Mouse (Mus musculus) neural tube, embryonic 15.5 days (tissue): ENCODE results near the gene Susd4. TPM values are rescaled to one million over a fixed set of nuclear protein-coding genes. Genes with fewer than 3 reads are reported as not detected.

Experiments used
- ATAC-seq: fragments of 200-750 bp; cut with Nextera tagmentation; 2 replicates; pipeline ENCODE4 v1.8.0; 2017; ENCODE audit warnings: mild to moderate bottlenecking, moderate TSS enrichment, moderate library complexity; ENCODE audit not compliant: low FRiP score
- H3K27ac ChIP-seq: fragments of 300-500 bp; sonication (generic); replicated peaks from 2 replicates; pipeline ENCODE4 v1.5.1; 2015; ENCODE audit warnings: mild to moderate bottlenecking, inconsistent platforms
- H3K27me3 ChIP-seq: fragments of 300-500 bp; sonication (generic); replicated peaks from 2 replicates; pipeline ENCODE4 v1.6.1; 2015; ENCODE audit warnings: inconsistent platforms
- H3K36me3 ChIP-seq: fragments of 300-500 bp; sonication (generic); 2 replicates; pipeline ENCODE4 v1.6.1; 2015; ENCODE audit warnings: inconsistent platforms
- H3K4me1 ChIP-seq: fragments of 300-500 bp; sonication (generic); 2 replicates; pipeline ENCODE4 v1.6.1; 2015; ENCODE audit warnings: inconsistent platforms
- H3K4me2 ChIP-seq: fragments of 300-500 bp; sonication (generic); 2 replicates; pipeline ENCODE4 v1.6.1; 2015; ENCODE audit warnings: inconsistent platforms, mild to moderate bottlenecking, moderate library complexity
- H3K4me3 ChIP-seq: fragments of 300-500 bp; sonication (generic); replicated peaks from 2 replicates; pipeline ENCODE4 v1.5.1; 2015; ENCODE audit warnings: mild to moderate bottlenecking, inconsistent platforms
- H3K9ac ChIP-seq: fragments of 300-500 bp; sonication (generic); replicated peaks from 2 replicates; pipeline ENCODE4 v1.6.1; 2015; ENCODE audit warnings: mild to moderate bottlenecking, inconsistent platforms
- H3K9me3 ChIP-seq: fragments of 300-500 bp; sonication (generic); replicated peaks from 2 replicates; pipeline ENCODE4 v1.6.1; 2016; ENCODE audit warnings: inconsistent platforms
- WGBS: fragments of 180-500 bp; shearing (Covaris S2); methylation state at CpG from one replicate; pipeline ENCODE4 v1.1.7; 2015; ENCODE audit warnings: mixed read lengths; 5-methylcytosine and 5-hydroxymethylcytosine counted together
- polyA plus RNA-seq: library from polyadenylated mRNA; unstranded; fragments of >200 nt; fragmentation: Nextera tagmentation; extraction: Ambion mirVana; gene quantifications from 2 replicates; pipeline ENCODE4 v1.2.1, GENCODE M21; 2015

The Susd4 gene
- polyA plus RNA-seq, 1 experiment from 2014 or later = 88.9 TPM

- no peaks in the 10 kb centered on the region for H3K9me3 ChIP-seq
- H3K36me3 ChIP-seq = no peaks in the 10 kb centered on the region
- peaks cover 8% of the 10 kb centered on the region; the same call in 1 of the 2 replicates for H3K4me1 ChIP-seq
- no peak overlapping the region for H3K9ac ChIP-seq
- no peaks in the 10 kb centered on the region for H3K27me3 ChIP-seq
- no peak for ATAC-seq
- no peak overlapping the region for H3K4me3 ChIP-seq
- no peak overlapping the region for H3K4me2 ChIP-seq
- WGBS = 83% methylated on average over 1 of the region's 1 CpGs
- H3K27ac ChIP-seq = no peak overlapping the region
Observed at GRCm38 (mm10) chr1:182758783-182759182, 4.9 kb upstream of the Susd4 start.

- ATAC-seq = no peak
Observed at GRCm38 (mm10) chr1:182763191-182763715, 407 bp upstream of the Susd4 start.

GRCm38 (mm10) chr1:182764541-182765281, 1.1 kb downstream of the Susd4 start:
- Histone ChIP-seq H3K9me3 (no peaks in the 10 kb centered on the region), H3K4me3 (peak overlapping the region; percentile 57), H3K4me1 (peaks cover 31% of the 10 kb centered on the region), H3K27me3 (no peaks in the 10 kb centered on the region), H3K9ac (peak overlapping the region; percentile 72), H3K36me3 (peaks cover 11% of the 10 kb centered on the region), H3K4me2 (peak overlapping the region; percentile 89), H3K27ac (peak overlapping the region; percentile 76)
- 1% methylated on average over 27 of the region's 27 CpGs for WGBS
- peak; percentile 81 for ATAC-seq

More at GRCm38 (mm10) chr1:182763191-182763715, 407 bp upstream of the Susd4 start:
- H3K9me3 ChIP-seq = no peaks in the 10 kb centered on the region
- peak overlapping the region; percentile 89 for H3K4me2 ChIP-seq
- WGBS = 7% methylated on average over 17 of the region's 17 CpGs
- H3K4me3 ChIP-seq = peak overlapping the region; percentile 57
- H3K9ac ChIP-seq = peak overlapping the region; percentile 72
- H3K27me3 ChIP-seq = no peaks in the 10 kb centered on the region
- peak overlapping the region; percentile 76 for H3K27ac ChIP-seq
- no peaks in the 10 kb centered on the region for H3K36me3 ChIP-seq
- H3K4me1 ChIP-seq = peaks cover 31% of the 10 kb centered on the region

GRCm38 (mm10) chr1:182775576-182775975, 11.9 kb downstream of the Susd4 start:
- ATAC-seq = no peak
- WGBS = 76% methylated on average over 7 of the region's 7 CpGs
- H3K9ac ChIP-seq = no peak overlapping the region

GRCm38 (mm10) chr1:182776749-182777410, 13.2 kb downstream of the Susd4 start:
- Histone ChIP-seq H3K9ac (no peak overlapping the region), H3K27ac (no peak overlapping the region), H3K9me3 (no peaks in the 10 kb centered on the region), H3K4me1 (peaks cover 10% of the 10 kb centered on the region), H3K4me3 (no peak overlapping the region), H3K4me2 (no peak overlapping the region), H3K36me3 (peaks cover 12% of the 10 kb centered on the region; the same call in 1 of the 2 replicates), H3K27me3 (no peaks in the 10 kb centered on the region)
- WGBS = 52% methylated on average over 10 of the region's 10 CpGs
- no peak; the same call in 1 of the 2 replicates for ATAC-seq

More at GRCm38 (mm10) chr1:182775576-182775975, 11.9 kb downstream of the Susd4 start:
- H3K4me1 ChIP-seq = peaks cover 10% of the 10 kb centered on the region
- H3K27ac ChIP-seq = no peak overlapping the region
- no peaks in the 10 kb centered on the region for H3K9me3 ChIP-seq
- no peak overlapping the region for H3K4me2 ChIP-seq
- H3K4me3 ChIP-seq = no peak overlapping the region
- no peaks in the 10 kb centered on the region for H3K27me3 ChIP-seq
- peaks cover 9% of the 10 kb centered on the region; the same call in 1 of the 2 replicates for H3K36me3 ChIP-seq

- no peak overlapping the region for H3K9ac ChIP-seq
- H3K27ac ChIP-seq = no peak overlapping the region
- H3K9me3 ChIP-seq = no peaks in the 10 kb centered on the region
- no peak overlapping the region for H3K4me2 ChIP-seq
- no peaks in the 10 kb centered on the region for H3K27me3 ChIP-seq
- H3K4me1 ChIP-seq = peaks cover 10% of the 10 kb centered on the region
- ATAC-seq = no peak
- no peak overlapping the region for H3K4me3 ChIP-seq
- peaks cover 12% of the 10 kb centered on the region; the same call in 1 of the 2 replicates for H3K36me3 ChIP-seq
- 84% methylated on average over 13 of the region's 13 CpGs for whole genome bisulfite sequencing
Observed at GRCm38 (mm10) chr1:182778225-182778624, 14.6 kb downstream of the Susd4 start.

- Histone ChIP-seq H3K36me3 (peaks cover 12% of the 10 kb centered on the region; the same call in 1 of the 2 replicates), H3K9me3 (no peaks in the 10 kb centered on the region), H3K4me3 (no peak overlapping the region), H3K27me3 (no peaks in the 10 kb centered on the region), H3K4me2 (no peak overlapping the region), H3K27ac (no peak overlapping the region), H3K9ac (no peak overlapping the region), H3K4me1 (peaks cover 10% of the 10 kb centered on the region)
- ATAC-seq = no peak
- WGBS = 90% methylated on average over 6 of the region's 6 CpGs
Observed at GRCm38 (mm10) chr1:182779024-182779520, 15.4 kb downstream of the Susd4 start.

- H3K4me1 ChIP-seq = peaks cover 9% of the 10 kb centered on the region; the same call in 1 of the 2 replicates
- ATAC-seq = no peak
- 92% methylated on average over 7 of the region's 7 CpGs for WGBS
- no peaks in the 10 kb centered on the region for H3K27me3 ChIP-seq
- no peak overlapping the region for H3K4me3 ChIP-seq
- H3K4me2 ChIP-seq = no peak overlapping the region
- 0 out of 2 replicates have a peak, but pooled peaks cover 12% of the 10 kb centered on the region for H3K36me3 ChIP-seq
- no peak overlapping the region for H3K9ac ChIP-seq
- no peak overlapping the region for H3K27ac ChIP-seq
- H3K9me3 ChIP-seq = no peaks in the 10 kb centered on the region
Observed at GRCm38 (mm10) chr1:182783774-182784173, 20.1 kb downstream of the Susd4 start.

- 81% methylated on average over 3 of the region's 3 CpGs for WGBS
- Histone ChIP-seq H3K4me1 (peaks cover 14% of the 10 kb centered on the region; the same call in 1 of the 2 replicates), H3K36me3 (0 out of 2 replicates have a peak, but pooled peaks cover 5% of the 10 kb centered on the region), H3K4me3 (no peak overlapping the region), H3K9me3 (no peaks in the 10 kb centered on the region), H3K4me2 (no peak overlapping the region), H3K27ac (no peak overlapping the region), H3K27me3 (no peaks in the 10 kb centered on the region), H3K9ac (no peak overlapping the region)
- no peak for ATAC-seq
Observed at GRCm38 (mm10) chr1:182784784-182785183, 21.1 kb downstream of the Susd4 start.

GRCm38 (mm10) chr1:182785504-182785903, 21.8 kb downstream of the Susd4 start:
- H3K4me3 ChIP-seq = no peak overlapping the region
- no peaks in the 10 kb centered on the region for H3K27me3 ChIP-seq
- H3K4me2 ChIP-seq = no peak overlapping the region
- WGBS = 93% methylated on average over 5 of the region's 5 CpGs
- 0 out of 2 replicates have a peak, but pooled peaks cover 3% of the 10 kb centered on the region for H3K36me3 ChIP-seq
- ATAC-seq = no peak
- H3K27ac ChIP-seq = no peak overlapping the region
- H3K9ac ChIP-seq = no peak overlapping the region
- H3K9me3 ChIP-seq = no peaks in the 10 kb centered on the region
- H3K4me1 ChIP-seq = peaks cover 14% of the 10 kb centered on the region; the same call in 1 of the 2 replicates

GRCm38 (mm10) chr1:182787030-182787429, 23.4 kb downstream of the Susd4 start:
- Histone ChIP-seq H3K9me3 (no peaks in the 10 kb centered on the region), H3K4me2 (no peak overlapping the region), H3K27ac (no peak overlapping the region), H3K9ac (no peak overlapping the region), H3K4me3 (no peak overlapping the region), H3K27me3 (no peaks in the 10 kb centered on the region), H3K36me3 (no peaks in the 10 kb centered on the region), H3K4me1 (peaks cover 15% of the 10 kb centered on the region)
- 47% methylated on average over 7 of the region's 7 CpGs for WGBS
- ATAC-seq = no peak
